Mouse (Mus musculus): ENCODE results near the gene Setd2. TPM values are rescaled to one million over a fixed set of nuclear protein-coding genes. Genes with fewer than 3 reads are reported as not detected.

The Setd2 gene
- polyA plus RNA-seq (2015; fragmentation: Nextera tagmentation; extraction: Ambion mirVana), result 19.7 and 20.8 TPM in 2 replicates

- ATAC-seq (replicated peaks; ENCODE audit: insufficient number of reproducible peaks, insufficient read depth, low FRiP score, low read depth), result peak; percentile 45
These were observed at the start of gene Setd2 for GRCm38 (mm10) chr9:110532538-110533291. TSS of gene Setd2 (plus strand) at chr9:110532597.

GRCm38 (mm10) chr9:110488841-110489240 lies 43.6 kb upstream of the Setd2 start:
- H3K27me3 ChIP-seq, result no peaks in the 10 kb centered on the region
- H3K4me1 ChIP-seq (replicated peaks), result no peaks in the 10 kb centered on the region
- WGBS, result 50% methylated on average over 4 of the region's 4 CpGs
- no peaks in the 10 kb centered on the region for H3K36me3 ChIP-seq
- no peak for ATAC-seq (replicated peaks; ENCODE audit: insufficient number of reproducible peaks, insufficient read depth, low FRiP score, low read depth)
- no peak overlapping the region for H3K4me2 ChIP-seq
- no peaks in the 10 kb centered on the region for H3K9me3 ChIP-seq (replicated peaks)
- H3K4me3 ChIP-seq, result no peak overlapping the region
- no peak overlapping the region for H3K9ac ChIP-seq
- no peak overlapping the region for H3K27ac ChIP-seq

More at GRCm38 (mm10) chr9:110532538-110533291, at the start of gene Setd2:
- Histone ChIP-seq H3K36me3 (no peaks in the 10 kb centered on the region; the same call in 1 of the 2 replicates), H3K9ac (peak within 1 kb of the TSS; percentile 100), H3K27me3 (no peaks in the 10 kb centered on the region), H3K9me3 (replicated peaks) (no peaks in the 10 kb centered on the region), H3K4me1 (replicated peaks) (peaks cover 36% of the 10 kb centered on the region), H3K4me2 (peak within 1 kb of the TSS; percentile 74), H3K27ac (peak within 1 kb of the TSS; percentile 100), H3K4me3 (peak within 1 kb of the TSS; percentile 99)
- WGBS, result under 1% methylated on average over 91 of the region's 109 CpGs

GRCm38 (mm10) chr9:110490913-110491312 lies 41.5 kb upstream of the Setd2 start:
- 57% methylated on average over 5 of the region's 5 CpGs for WGBS

GRCm38 (mm10) chr9:110525737-110526136 lies 6.7 kb upstream of the Setd2 start:
- no peaks in the 10 kb centered on the region for H3K27me3 ChIP-seq
- 44% methylated on average over 2 of the region's 2 CpGs for WGBS
- H3K36me3 ChIP-seq, result no peaks in the 10 kb centered on the region; the same call in 1 of the 2 replicates

More at GRCm38 (mm10) chr9:110490913-110491312, 41.5 kb upstream of the Setd2 start:
- H3K9ac ChIP-seq, result no peak overlapping the region
- no peak overlapping the region for H3K27ac ChIP-seq
- no peak overlapping the region for H3K4me3 ChIP-seq
- H3K9me3 ChIP-seq (replicated peaks), result no peaks in the 10 kb centered on the region
- no peak for ATAC-seq (replicated peaks; ENCODE audit: insufficient number of reproducible peaks, insufficient read depth, low FRiP score, low read depth)
- no peaks in the 10 kb centered on the region for H3K27me3 ChIP-seq
- H3K36me3 ChIP-seq, result no peaks in the 10 kb centered on the region
- no peaks in the 10 kb centered on the region for H3K4me1 ChIP-seq (replicated peaks)
- H3K4me2 ChIP-seq, result no peak overlapping the region

GRCm38 (mm10) chr9:110529002-110529737 lies 3.2 kb upstream of the Setd2 start:
- Histone ChIP-seq H3K36me3 (no peaks in the 10 kb centered on the region; the same call in 1 of the 2 replicates), H3K9me3 (replicated peaks) (no peaks in the 10 kb centered on the region), H3K4me1 (replicated peaks) (peaks cover 12% of the 10 kb centered on the region), H3K4me2 (no peak overlapping the region), H3K27me3 (no peaks in the 10 kb centered on the region), H3K4me3 (no peak overlapping the region), H3K9ac (no peak overlapping the region), H3K27ac (no peak overlapping the region)
- no peak for ATAC-seq (replicated peaks; ENCODE audit: insufficient number of reproducible peaks, insufficient read depth, low FRiP score, low read depth)
- WGBS, result 51% methylated on average over 9 of the region's 9 CpGs

More at GRCm38 (mm10) chr9:110525737-110526136, 6.7 kb upstream of the Setd2 start:
- no peak overlapping the region for H3K27ac ChIP-seq
- H3K4me2 ChIP-seq, result no peak overlapping the region
- no peak for ATAC-seq (replicated peaks; ENCODE audit: insufficient number of reproducible peaks, insufficient read depth, low FRiP score, low read depth)
- no peak overlapping the region for H3K4me3 ChIP-seq
- no peak overlapping the region for H3K9ac ChIP-seq
- no peaks in the 10 kb centered on the region for H3K9me3 ChIP-seq (replicated peaks)
- peaks cover 1% of the 10 kb centered on the region; the same call in 1 of the 2 replicates for H3K4me1 ChIP-seq (replicated peaks)

GRCm38 (mm10) chr9:110530650-110531049 lies 1.7 kb upstream of the Setd2 start:
- Histone ChIP-seq H3K4me1 (replicated peaks) (peaks cover 27% of the 10 kb centered on the region), H3K9me3 (replicated peaks) (no peaks in the 10 kb centered on the region), H3K4me2 (peak overlapping the region; percentile 74; the same call in 1 of the 2 replicates), H3K9ac (no peak overlapping the region), H3K27ac (peak overlapping the region; percentile 100; the same call in 1 of the 2 replicates), H3K36me3 (no peaks in the 10 kb centered on the region; the same call in 1 of the 2 replicates), H3K27me3 (no peaks in the 10 kb centered on the region), H3K4me3 (no peak overlapping the region)
- WGBS, result 67% methylated on average over 3 of the region's 3 CpGs
- no peak for ATAC-seq (replicated peaks; ENCODE audit: insufficient number of reproducible peaks, insufficient read depth, low FRiP score, low read depth)

GRCm38 (mm10) chr9:110531151-110531791 lies 1.1 kb upstream of the Setd2 start:
- Histone ChIP-seq H3K27me3 (no peaks in the 10 kb centered on the region), H3K9ac (peak overlapping the region; percentile 84), H3K9me3 (replicated peaks) (no peaks in the 10 kb centered on the region), H3K4me2 (peak overlapping the region; percentile 74), H3K4me1 (replicated peaks) (peaks cover 33% of the 10 kb centered on the region), H3K27ac (peak overlapping the region; percentile 100), H3K4me3 (peak overlapping the region; percentile 99), H3K36me3 (no peaks in the 10 kb centered on the region; the same call in 1 of the 2 replicates)
- no peak for ATAC-seq (replicated peaks; ENCODE audit: insufficient number of reproducible peaks, insufficient read depth, low FRiP score, low read depth)
- 22% methylated on average over 6 of the region's 6 CpGs for WGBS

- WGBS, result under 1% methylated on average over 50 of the region's 53 CpGs
- Histone ChIP-seq H3K36me3 (no peaks in the 10 kb centered on the region; the same call in 1 of the 2 replicates), H3K4me3 (peak overlapping the region; percentile 99), H3K9me3 (replicated peaks) (no peaks in the 10 kb centered on the region), H3K27ac (peak overlapping the region; percentile 100), H3K27me3 (no peaks in the 10 kb centered on the region), H3K9ac (peak overlapping the region; percentile 100), H3K4me2 (peak overlapping the region; percentile 74), H3K4me1 (replicated peaks) (peaks cover 36% of the 10 kb centered on the region)
- ATAC-seq (replicated peaks; ENCODE audit: insufficient number of reproducible peaks, insufficient read depth, low FRiP score, low read depth), result peak; percentile 98
These were observed 395 bp upstream of the Setd2 start for GRCm38 (mm10) chr9:110531914-110532489.

- Histone ChIP-seq H3K4me3 (peak overlapping the region; percentile 99), H3K4me1 (replicated peaks) (peaks cover 38% of the 10 kb centered on the region), H3K27ac (no peak overlapping the region), H3K27me3 (no peaks in the 10 kb centered on the region), H3K9ac (peak overlapping the region; percentile 100), H3K9me3 (replicated peaks) (no peaks in the 10 kb centered on the region), H3K4me2 (peak overlapping the region; percentile 70), H3K36me3 (no peaks in the 10 kb centered on the region; the same call in 1 of the 2 replicates)
- WGBS, result 15% methylated on average over 5 of the region's 5 CpGs
- ATAC-seq (replicated peaks; ENCODE audit: insufficient number of reproducible peaks, insufficient read depth, low FRiP score, low read depth), result no peak
These were observed 1.2 kb downstream of the Setd2 start for GRCm38 (mm10) chr9:110533645-110534044.

GRCm38 (mm10) chr9:110535114-110535513 lies 2.7 kb downstream of the Setd2 start:
- WGBS, result 87% methylated on average over 2 of the region's 2 CpGs
- H3K9me3 ChIP-seq (replicated peaks), result no peaks in the 10 kb centered on the region
- no peaks in the 10 kb centered on the region for H3K27me3 ChIP-seq
- H3K9ac ChIP-seq, result no peak overlapping the region
- no peak overlapping the region for H3K4me3 ChIP-seq
- no peak for ATAC-seq (replicated peaks; ENCODE audit: insufficient number of reproducible peaks, insufficient read depth, low FRiP score, low read depth)
- no peak overlapping the region for H3K27ac ChIP-seq
- 0 out of 2 replicates have a peak overlapping the region, but pooled peaks have one; percentile 70 for H3K4me2 ChIP-seq
- H3K36me3 ChIP-seq, result no peaks in the 10 kb centered on the region
- peaks cover 38% of the 10 kb centered on the region for H3K4me1 ChIP-seq (replicated peaks)

Measured in heart, embryonic 15.5 days (tissue).